Mouse (Mus musculus) small intestine, adult 2 months (tissue): ENCODE measurements at regions not wholly inside any gene's neighbourhood (a gene's known extent, or its start where the extent isn't known, plus 50 kb on each side); places are given as distances from the start of the nearest gene placed in this dataset.

Experiments
- CTCF ChIP-seq: fragments of 200-500 bp; IDR thresholded peaks from 2 replicates; pipeline ENCODE4 v1.5.1; 2012; ENCODE audit warnings: low read depth, mild to moderate bottlenecking, control low read depth, inconsistent platforms, low read length, moderate library complexity, mixed read lengths; ENCODE audit not compliant: insufficient replicate concordance, insufficient read length; ENCODE audit errors: extremely low read depth
- POLR2A ChIP-seq: fragments of 200-500 bp; IDR thresholded peaks from 2 replicates; pipeline ENCODE4 v1.6.1; 2012; ENCODE audit warnings: low read depth, mild to moderate bottlenecking, control low read depth, inconsistent platforms, low read length, moderate library complexity

DNA sequence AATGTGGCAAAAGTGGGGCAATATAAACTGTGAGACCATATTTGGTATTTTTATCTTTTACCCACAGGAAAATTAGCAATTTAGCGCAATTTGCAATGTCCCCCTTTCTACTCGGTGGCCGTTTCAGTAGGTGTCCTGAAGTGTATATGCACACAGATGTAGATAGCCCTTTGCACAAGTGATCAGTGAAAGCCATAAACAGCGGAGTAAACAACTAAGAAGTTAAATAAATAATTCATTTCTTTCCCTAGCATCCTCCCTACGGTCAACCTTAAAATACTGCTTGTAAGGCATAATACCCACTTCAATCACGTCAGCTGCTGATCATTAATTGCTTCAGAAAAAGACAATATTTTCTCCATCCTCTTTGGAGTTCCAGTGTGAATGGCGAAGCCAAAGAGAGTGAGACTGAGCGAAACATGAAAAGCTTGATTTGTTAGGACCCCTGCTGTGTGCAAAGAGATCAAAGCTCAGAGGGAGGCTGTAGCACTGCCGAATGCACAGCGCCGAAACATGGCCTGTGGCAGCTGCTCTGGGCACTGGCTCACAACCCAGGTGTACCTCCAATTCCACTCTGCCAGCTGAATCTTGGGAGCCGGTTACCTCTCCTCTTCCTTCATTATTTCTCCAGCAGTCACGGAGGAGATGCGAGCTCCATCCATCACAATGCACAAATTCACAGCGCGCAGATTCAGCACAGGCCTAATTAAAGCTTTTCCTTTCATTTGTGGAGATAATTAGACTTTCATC is 618.1 kb upstream of the Tenm3 start:
- TF ChIP-seq POLR2A, result no peak
- no peak for TF ChIP-seq CTCF
